Mouse (Mus musculus): ENCODE results near the gene Acss1. TPM values are rescaled to one million over a fixed set of nuclear protein-coding genes. Genes with fewer than 3 reads are reported as not detected.

Gene Acss1
- polyA plus RNA-seq, 2 experiments = 30.3 to 34.1 TPM

GRCm38 (mm10) chr2:150689223-150689800 is 21.0 kb upstream of the Acss1 start, which contains the start of gene Vsx1:
Vsx1 (minus strand) TSS chr2:150689360.
- H3K27me3 ChIP-seq (ENCODE audit: control insufficient read depth, insufficient read depth, low read length) = peaks cover 46% of the 10 kb centered on the region
- WGBS (ENCODE audit: insufficient replicate concordance) = 43% methylated on average over 16 of the region's 16 CpGs
- DNase-seq (ENCODE audit: low read depth in 3 of 3, low spot score in 3 of 3) (no peak), ATAC-seq (ENCODE audit: insufficient read depth) (no peak)
- H3K4me3 ChIP-seq (ENCODE audit: insufficient read depth in 1 of 2, low read depth in 2 of 2, low read length in 2 of 2) = no peak within 1 kb of the TSS
- TF ChIP-seq EP300 (IDR thresholded peaks at IDR 0.05; ENCODE audit: low read depth) = no peak
- no peak for TF ChIP-seq CTCF (IDR thresholded peaks at IDR 0.05; ENCODE audit: low read depth)
- no peak within 1 kb of the TSS for H3K4me2 ChIP-seq (ENCODE audit: low read depth)
- H3K36me3 ChIP-seq (replicated peaks; ENCODE audit: control insufficient read depth, insufficient read depth, low read depth) = no peaks in the 10 kb centered on the region
- H3K9ac ChIP-seq (replicated peaks) = no peak within 1 kb of the TSS
- H3K4me1 ChIP-seq (replicated peaks; ENCODE audit: control insufficient read depth in 2 of 2, insufficient read depth in 2 of 2, low read length in 1 of 2) = no peaks in the 10 kb centered on the region
- H3K9me3 ChIP-seq (ENCODE audit: control insufficient read depth, low read length) = no peaks in the 10 kb centered on the region
- no peak within 1 kb of the TSS for H3K27ac ChIP-seq

GRCm38 (mm10) chr2:150688541-150689186 is 20.4 kb upstream of the Acss1 start:
- no peak for ATAC-seq (ENCODE audit: insufficient read depth)
- Histone ChIP-seq H3K27me3 (ENCODE audit: control insufficient read depth, insufficient read depth, low read length) (peaks cover 46% of the 10 kb centered on the region), H3K4me2 (ENCODE audit: low read depth) (no peak overlapping the region), H3K9me3 (ENCODE audit: control insufficient read depth, low read length) (no peaks in the 10 kb centered on the region), H3K36me3 (replicated peaks; ENCODE audit: control insufficient read depth, insufficient read depth, low read depth) (no peaks in the 10 kb centered on the region), H3K27ac (no peak overlapping the region), H3K4me3 (ENCODE audit: insufficient read depth in 1 of 2, low read depth in 2 of 2, low read length in 2 of 2) (no peak overlapping the region), H3K9ac (replicated peaks) (no peak overlapping the region), H3K4me1 (replicated peaks; ENCODE audit: control insufficient read depth in 2 of 2, insufficient read depth in 2 of 2, low read length in 1 of 2) (no peaks in the 10 kb centered on the region)
- no peak for DNase-seq (ENCODE audit: low read depth in 3 of 3, low spot score in 3 of 3)
- TF ChIP-seq EP300 (IDR thresholded peaks at IDR 0.05; ENCODE audit: low read depth) (no peak), CTCF (IDR thresholded peaks at IDR 0.05; ENCODE audit: low read depth) (no peak)
- under 1% methylated on average over 40 of the region's 44 CpGs for WGBS (ENCODE audit: insufficient replicate concordance)

- H3K9ac ChIP-seq (replicated peaks) = no peak overlapping the region
- no peak overlapping the region for H3K27ac ChIP-seq
- H3K9me3 ChIP-seq (ENCODE audit: control insufficient read depth, low read length) = no peaks in the 10 kb centered on the region
- DNase-seq (ENCODE audit: low read depth in 3 of 3, low spot score in 3 of 3) (no peak), ATAC-seq (ENCODE audit: insufficient read depth) (no peak)
- H3K36me3 ChIP-seq (replicated peaks; ENCODE audit: control insufficient read depth, insufficient read depth, low read depth) = no peaks in the 10 kb centered on the region
- WGBS (ENCODE audit: insufficient replicate concordance) = 4% methylated on average over 23 of the region's 23 CpGs
- no peak for TF ChIP-seq EP300 (IDR thresholded peaks at IDR 0.05; ENCODE audit: low read depth)
- TF ChIP-seq CTCF (IDR thresholded peaks at IDR 0.05; ENCODE audit: low read depth) = no peak
- no peak overlapping the region for H3K4me2 ChIP-seq (ENCODE audit: low read depth)
- H3K4me3 ChIP-seq (ENCODE audit: insufficient read depth in 1 of 2, low read depth in 2 of 2, low read length in 2 of 2) = no peak overlapping the region
- peaks cover 46% of the 10 kb centered on the region for H3K27me3 ChIP-seq (ENCODE audit: control insufficient read depth, insufficient read depth, low read length)
- no peaks in the 10 kb centered on the region for H3K4me1 ChIP-seq (replicated peaks; ENCODE audit: control insufficient read depth in 2 of 2, insufficient read depth in 2 of 2, low read length in 1 of 2)
These were observed 19.7 kb upstream of the Acss1 start for GRCm38 (mm10) chr2:150687871-150688540.

- Histone ChIP-seq H3K9me3 (ENCODE audit: control insufficient read depth, low read length) (no peaks in the 10 kb centered on the region), H3K4me3 (ENCODE audit: insufficient read depth in 1 of 2, low read depth in 2 of 2, low read length in 2 of 2) (no peak overlapping the region), H3K9ac (replicated peaks) (no peak overlapping the region), H3K36me3 (replicated peaks; ENCODE audit: control insufficient read depth, insufficient read depth, low read depth) (no peaks in the 10 kb centered on the region), H3K27me3 (ENCODE audit: control insufficient read depth, insufficient read depth, low read length) (peaks cover 40% of the 10 kb centered on the region), H3K27ac (no peak overlapping the region), H3K4me2 (ENCODE audit: low read depth) (no peak overlapping the region), H3K4me1 (replicated peaks; ENCODE audit: control insufficient read depth in 2 of 2, insufficient read depth in 2 of 2, low read length in 1 of 2) (no peaks in the 10 kb centered on the region)
- WGBS (ENCODE audit: insufficient replicate concordance) = 74% methylated on average over 9 of the region's 9 CpGs
- TF ChIP-seq EP300 (IDR thresholded peaks at IDR 0.05; ENCODE audit: low read depth) (no peak), CTCF (IDR thresholded peaks at IDR 0.05; ENCODE audit: low read depth) (no peak)
- DNase-seq (ENCODE audit: low read depth in 3 of 3, low spot score in 3 of 3) (no peak), ATAC-seq (ENCODE audit: insufficient read depth) (no peak)
These were observed 17.1 kb upstream of the Acss1 start for GRCm38 (mm10) chr2:150685389-150685788.

GRCm38 (mm10) chr2:150684451-150684850 is 16.2 kb upstream of the Acss1 start:
- Histone ChIP-seq H3K27me3 (ENCODE audit: control insufficient read depth, insufficient read depth, low read length) (peaks cover 32% of the 10 kb centered on the region), H3K4me1 (replicated peaks; ENCODE audit: control insufficient read depth in 2 of 2, insufficient read depth in 2 of 2, low read length in 1 of 2) (no peaks in the 10 kb centered on the region), H3K4me2 (ENCODE audit: low read depth) (no peak overlapping the region), H3K9ac (replicated peaks) (no peak overlapping the region), H3K4me3 (ENCODE audit: insufficient read depth in 1 of 2, low read depth in 2 of 2, low read length in 2 of 2) (no peak overlapping the region), H3K9me3 (ENCODE audit: control insufficient read depth, low read length) (no peaks in the 10 kb centered on the region), H3K36me3 (replicated peaks; ENCODE audit: control insufficient read depth, insufficient read depth, low read depth) (no peaks in the 10 kb centered on the region), H3K27ac (no peak overlapping the region)
- no peak for ATAC-seq (ENCODE audit: insufficient read depth)
- WGBS (ENCODE audit: insufficient replicate concordance) = 79% methylated on average over 12 of the region's 12 CpGs
- DNase-seq (ENCODE audit: low read depth in 3 of 3, low spot score in 3 of 3) = no peak
- TF ChIP-seq CTCF (IDR thresholded peaks at IDR 0.05; ENCODE audit: low read depth) = no peak
- no peak for TF ChIP-seq EP300 (IDR thresholded peaks at IDR 0.05; ENCODE audit: low read depth)
